Mouse (Mus musculus) gastrocnemius, adult 2 months (tissue): ENCODE results near the gene Fam136a. TPM values are rescaled to one million over a fixed set of nuclear protein-coding genes. Genes with fewer than 3 reads are reported as not detected.

ENCODE experiments used
- DNase-seq: peaks from one replicate; pipeline ENCODE4 v3.0.0; 2022
- H3K27ac ChIP-seq: fragments of 200-600 bp; 2 replicates; pipeline ENCODE4 v1.8.1; 2022; ENCODE audit warnings: mild to moderate bottlenecking
- H3K4me3 ChIP-seq: fragments of 200-600 bp; 2 replicates; pipeline ENCODE4 v1.8.1; 2022; ENCODE audit warnings: mild to moderate bottlenecking, moderate library complexity
- CTCF ChIP-seq: fragments of 200-600 bp; IDR thresholded peaks from 2 replicates; pipeline ENCODE4 v1.8.1; 2022; ENCODE audit warnings: antibody characterized with exemption, mild to moderate bottlenecking, moderate library complexity
- intact Hi-C: fragments of 180-260 bp; cut with DNase I; formaldehyde crosslinking; loops from one replicate; pipeline ENCODE4 v1.15.1; 2025
- total RNA-seq, 2 experiments: library from RNA; stranded (reverse); gene quantifications; 2 replicates each; pipeline ENCODE4 v1.2.3; 2021

Gene Fam136a
- total RNA-seq, 2 experiments from 2014 or later = 11.7 to 17.6 TPM

DNA sequence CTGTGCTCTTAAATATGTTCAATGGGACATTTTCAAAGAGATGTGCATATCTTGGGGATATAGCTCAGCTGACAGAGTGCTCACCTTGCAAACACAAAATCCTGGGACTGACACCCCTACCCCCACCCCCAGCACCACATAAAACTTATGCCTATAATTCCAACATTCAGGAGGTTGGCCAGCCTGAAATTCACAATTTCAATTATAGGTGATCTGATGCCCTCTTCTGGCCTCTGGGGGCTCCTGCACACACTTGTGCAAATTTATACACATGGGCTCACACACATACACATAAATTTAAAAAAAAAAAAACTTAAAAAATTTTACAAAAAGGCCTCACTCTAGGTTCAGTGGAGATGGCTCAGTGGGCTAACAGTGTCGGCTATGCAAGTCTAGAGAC lies 27.7 kb downstream of the Fam136a start:
- DNase-seq = no peak
- Histone ChIP-seq H3K4me3 (no peak overlapping the region), H3K27ac (no peak overlapping the region)
- intact Hi-C loops = no loop called here
- TF ChIP-seq CTCF = peak; percentile 24; the same call in 1 of the 2 replicates

DNA sequence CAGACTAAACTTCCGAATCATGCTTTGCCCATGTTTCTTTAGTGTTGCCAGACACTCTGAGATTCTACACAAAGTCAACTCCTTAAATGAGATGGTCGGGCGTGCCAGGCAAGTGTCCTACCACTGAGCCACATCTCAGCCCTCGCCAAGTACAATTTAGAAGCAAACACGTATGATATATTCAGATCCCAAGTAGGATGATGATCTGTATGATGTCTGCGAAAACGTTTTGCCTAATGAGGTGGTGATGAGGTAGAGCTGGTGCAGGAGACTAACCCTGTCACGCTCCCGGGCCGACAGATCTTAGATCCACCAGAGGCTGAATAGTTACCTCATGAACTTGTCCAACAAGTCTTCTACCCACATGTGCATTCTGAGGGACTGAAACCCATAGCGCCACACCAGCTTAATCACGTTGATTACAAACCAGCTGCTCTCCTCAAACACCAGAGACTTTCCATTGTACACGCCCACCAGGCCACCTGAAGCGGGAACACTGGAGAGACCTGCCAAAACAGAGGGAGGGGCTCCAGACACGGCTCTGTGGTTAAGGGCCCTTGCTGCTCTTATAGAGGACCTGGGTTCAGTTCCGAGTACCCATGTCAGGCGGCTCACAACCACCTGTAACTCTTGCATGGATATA lies 28.8 kb downstream of the Fam136a start:
- TF ChIP-seq CTCF = no peak
- DNase-seq = no peak
- intact Hi-C loops = no loop called here
- H3K4me3 ChIP-seq = no peak overlapping the region
- H3K27ac ChIP-seq = no peak overlapping the region

DNA sequence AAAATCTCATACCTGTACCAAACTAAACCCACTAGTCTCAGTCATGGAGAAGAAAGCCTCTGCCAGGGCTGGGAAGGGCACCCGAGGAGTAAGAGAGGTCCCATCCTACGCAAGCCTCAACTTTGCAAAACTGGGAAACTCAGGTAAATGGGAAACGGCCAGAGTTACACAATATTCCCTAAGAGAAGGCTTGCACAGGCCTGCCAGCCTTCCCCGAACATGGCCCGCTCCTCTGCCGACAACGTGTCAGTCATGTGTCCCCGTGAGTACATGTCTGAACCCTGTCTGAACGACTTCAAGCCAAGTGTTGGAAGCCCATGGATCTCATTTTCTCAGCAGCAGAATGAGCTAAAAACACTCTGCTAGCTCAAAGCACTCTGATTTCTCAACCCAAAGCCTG lies 29.6 kb downstream of the Fam136a start:
- H3K4me3 ChIP-seq = no peak overlapping the region; the same call in 1 of the 2 replicates
- intact Hi-C loops = no loop called here
- TF ChIP-seq CTCF = no peak
- DNase-seq = no peak
- 0 out of 2 replicates have a peak overlapping the region, but pooled peaks have one; percentile 16 for H3K27ac ChIP-seq

DNA sequence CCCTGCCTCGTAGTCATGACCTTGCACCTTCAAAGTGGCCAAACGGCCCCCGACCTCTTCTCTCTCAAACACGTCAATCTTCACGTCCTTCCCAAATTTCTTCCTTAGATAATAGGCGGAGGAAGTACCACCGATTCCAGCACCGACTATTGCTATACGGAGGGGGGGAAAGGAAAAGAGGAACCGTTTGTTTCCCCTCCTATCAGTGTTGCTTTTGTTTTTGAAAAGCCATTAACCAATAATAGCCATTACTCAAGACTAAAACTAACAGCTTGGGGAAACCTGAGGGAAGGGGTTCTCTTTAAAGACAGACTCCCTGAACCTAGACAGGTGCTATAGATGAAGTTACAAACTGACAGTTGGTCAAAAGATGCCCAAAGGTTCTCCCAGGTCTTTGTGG lies 30.5 kb downstream of the Fam136a start:
- peak overlapping the region; percentile 87 for H3K27ac ChIP-seq
- DNase-seq = no peak
- H3K4me3 ChIP-seq = peak overlapping the region; percentile 80
- intact Hi-C loops = no loop called here
- TF ChIP-seq CTCF = no peak

DNA sequence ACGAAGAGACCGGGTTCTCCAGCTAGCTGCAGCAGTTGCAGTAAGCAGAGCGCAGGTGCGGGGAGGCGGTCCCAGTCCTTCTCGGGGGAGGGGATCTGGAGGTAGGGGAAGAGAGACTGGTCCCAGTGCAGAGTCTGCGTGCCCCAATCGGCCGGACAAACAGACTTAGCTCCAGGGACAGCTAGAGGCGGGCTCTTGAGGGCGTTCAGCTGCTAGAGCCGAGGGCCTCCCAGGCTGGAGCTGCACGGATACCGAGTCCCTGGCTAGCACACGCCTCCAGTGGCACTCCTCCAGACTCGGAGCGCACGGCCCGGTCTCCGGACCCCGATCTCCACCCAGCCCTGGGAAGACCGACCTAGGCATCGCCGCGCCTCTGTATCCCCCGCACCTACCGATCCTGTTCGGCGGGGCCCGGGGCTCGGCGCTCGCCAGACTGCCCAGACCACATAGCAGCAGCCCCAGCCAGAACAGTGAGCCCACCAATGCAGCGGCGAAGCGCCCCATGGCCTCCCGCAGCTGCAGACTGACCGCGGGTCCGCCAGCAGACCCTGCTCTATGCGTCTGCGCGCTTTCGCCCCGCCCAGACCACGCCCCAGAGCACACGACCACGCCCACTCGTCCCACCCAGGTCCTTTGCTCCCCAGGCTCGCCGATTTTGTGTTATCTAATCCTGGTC lies 31.3 kb downstream of the Fam136a start, which contains the start of gene Pcyox1:
Pcyox1 (minus strand) TSS at position 574 of the 676 bp plus-strand sequence.
- peak; percentile 91 for DNase-seq
- intact Hi-C loops = no loop called here
- no peak for TF ChIP-seq CTCF

DNA sequence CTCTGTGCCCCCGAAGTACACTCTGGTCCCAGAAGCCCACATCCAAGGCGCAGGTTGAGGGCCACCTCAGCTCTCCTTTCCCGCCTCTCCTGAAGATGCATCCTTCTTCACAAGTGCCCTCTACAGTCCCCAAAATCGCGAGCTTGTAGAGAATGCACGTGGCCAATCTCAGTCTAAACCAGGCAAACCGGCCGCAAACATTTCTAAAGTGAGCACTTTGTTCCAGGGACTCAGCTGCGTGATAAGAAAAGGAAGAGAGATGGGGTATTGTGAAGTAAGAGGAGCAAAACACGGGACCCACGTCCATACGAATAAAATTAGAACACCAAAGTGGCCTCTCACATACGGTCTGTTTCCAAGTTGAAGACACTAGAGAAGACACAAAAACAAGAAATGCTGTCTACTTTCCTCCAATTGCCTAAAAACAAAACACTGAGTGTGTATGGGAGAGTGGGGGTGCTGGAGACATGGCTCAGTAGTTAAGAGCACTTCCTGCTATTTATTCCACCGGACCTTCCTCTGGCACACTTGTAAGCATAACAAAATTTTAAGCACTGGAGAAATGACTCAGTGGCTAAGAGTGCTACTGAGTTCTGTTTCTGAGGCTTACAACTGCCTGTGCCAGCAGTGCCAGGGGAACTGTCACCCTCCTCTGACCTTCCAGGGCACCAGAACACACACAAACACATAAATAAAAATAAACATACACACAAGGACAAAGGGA lies 32.0 kb downstream of the Fam136a start:
- TF ChIP-seq CTCF = no peak
- intact Hi-C loops = no loop called here
- H3K27ac ChIP-seq = peak overlapping the region; percentile 87
- peak overlapping the region; percentile 80 for H3K4me3 ChIP-seq
- DNase-seq = no peak

More for the DNA sequence above, 31.3 kb downstream of the Fam136a start, which contains the start of gene Pcyox1:
- Histone ChIP-seq H3K27ac (peak within 1 kb of the TSS; percentile 87), H3K4me3 (peak within 1 kb of the TSS; percentile 80)

DNA sequence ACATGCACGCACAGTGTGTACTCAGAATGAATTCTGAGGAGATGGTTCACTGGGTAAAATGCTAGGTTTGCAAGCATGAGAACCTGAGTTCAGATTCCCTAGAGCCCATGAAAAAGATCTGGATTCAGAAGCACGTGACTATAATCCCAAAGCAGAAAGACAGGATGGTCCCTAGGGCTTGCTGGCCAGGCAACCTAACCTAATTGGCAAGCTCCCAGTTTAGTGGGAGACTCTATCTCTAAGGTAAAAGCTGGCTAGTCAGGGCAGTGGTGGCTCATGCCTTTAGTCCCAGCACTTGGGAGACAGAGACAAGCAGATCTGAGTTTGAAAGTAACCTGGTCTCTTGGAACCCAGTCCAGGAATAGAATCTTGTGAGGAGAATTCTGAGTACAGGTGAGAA lies 33.5 kb downstream of the Fam136a start:
- Histone ChIP-seq H3K4me3 (no peak overlapping the region), H3K27ac (no peak overlapping the region)
- intact Hi-C loops = no loop called here
- no peak for TF ChIP-seq CTCF
- no peak for DNase-seq

DNA sequence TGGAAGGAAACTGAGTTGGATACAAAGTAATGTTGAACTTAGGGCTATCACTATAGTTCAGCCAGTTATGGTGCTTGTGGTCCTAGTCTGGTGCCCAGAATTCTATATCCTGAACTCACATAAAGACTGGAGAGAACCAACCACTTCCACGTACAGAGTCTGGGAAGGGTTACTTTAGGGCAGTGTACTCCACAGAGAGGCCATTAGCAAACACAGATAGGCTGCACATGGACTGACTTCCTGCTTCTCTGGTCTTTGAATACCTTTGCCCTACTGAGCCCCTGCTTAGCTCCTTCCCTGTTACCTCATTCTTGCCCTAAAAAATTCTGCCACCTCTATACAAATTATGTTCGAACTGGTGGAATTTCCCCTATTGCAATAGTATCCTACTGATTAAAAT lies 34.5 kb downstream of the Fam136a start:
- intact Hi-C loops = loop anchor here (5.0 kb wide), 1 partner anchor 258 kb away; no protein-coding TSS in a partner anchor
- no peak overlapping the region for H3K4me3 ChIP-seq
- TF ChIP-seq CTCF = no peak
- no peak for DNase-seq
- no peak overlapping the region for H3K27ac ChIP-seq

DNA sequence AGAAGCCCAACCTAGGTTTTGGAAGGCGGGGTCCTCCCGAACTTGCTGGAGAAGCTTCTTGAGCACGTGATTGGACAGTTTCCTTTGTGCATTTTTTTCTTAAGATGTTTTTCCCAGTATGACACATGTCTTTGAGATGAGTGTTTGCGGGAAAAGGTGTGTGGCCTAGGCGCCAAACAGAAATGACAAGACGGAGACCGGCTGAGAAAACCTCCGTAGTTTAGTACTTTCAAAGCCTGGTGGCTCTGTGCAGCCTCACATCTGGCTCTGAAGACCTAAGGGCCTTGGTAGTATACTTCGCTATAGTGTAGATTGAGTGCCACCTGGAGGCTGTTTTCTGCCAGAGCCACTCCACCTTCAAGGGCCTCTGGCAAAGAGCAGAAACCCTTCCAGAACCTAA lies 35.5 kb downstream of the Fam136a start:
- Histone ChIP-seq H3K4me3 (peak overlapping the region; percentile 59), H3K27ac (peak overlapping the region; percentile 48; the same call in 1 of the 2 replicates)
- peak; percentile 88 for TF ChIP-seq CTCF
- peak; percentile 79 for DNase-seq
- intact Hi-C loops = loop anchor here (1.0 to 5.0 kb wide), 2 partner anchors 36 to 259 kb away; partner anchors contain the start of gene Fam136a

DNA sequence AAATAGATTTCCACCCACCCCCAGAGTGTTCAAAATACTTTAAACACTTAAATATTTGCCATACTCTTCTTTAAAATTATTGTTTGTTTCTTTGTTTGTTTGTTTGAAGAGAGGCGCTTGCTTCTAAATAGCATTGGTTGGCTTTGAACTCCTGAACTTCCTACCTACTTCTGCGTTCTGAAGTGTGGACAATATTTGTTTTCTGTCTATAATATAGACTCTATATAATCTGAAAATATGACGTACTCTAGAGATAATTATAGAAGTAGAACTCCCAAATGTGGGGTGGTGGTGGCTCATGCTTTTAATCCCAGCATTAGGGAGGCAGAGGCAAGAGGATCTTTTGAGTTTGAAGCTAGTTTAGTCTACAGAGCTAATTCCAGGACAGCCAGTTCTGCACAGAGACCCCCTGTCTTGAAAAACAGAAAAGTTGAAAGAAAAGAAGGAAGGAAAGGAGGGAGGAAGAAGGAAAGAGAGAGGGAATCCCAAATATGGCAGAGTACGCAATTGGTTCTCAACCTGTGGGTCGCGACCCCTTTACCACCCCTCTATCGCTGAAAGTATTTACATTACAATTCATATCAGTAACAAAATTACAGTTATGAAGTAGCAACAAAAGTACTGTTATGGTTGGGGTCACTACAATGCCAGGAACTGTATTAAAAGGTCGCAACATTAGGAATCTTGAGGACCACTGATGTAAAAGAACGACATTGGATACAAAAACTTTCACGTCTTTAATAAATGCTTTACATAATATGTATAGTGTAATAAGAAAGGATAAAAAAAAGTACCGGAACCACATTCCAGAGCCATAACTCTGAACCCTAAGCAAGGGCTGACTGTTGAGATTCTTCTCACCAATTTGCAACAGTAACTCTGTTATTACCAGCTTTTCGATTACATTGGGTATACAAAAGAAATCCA lies 37.5 kb downstream of the Fam136a start:
- H3K27ac ChIP-seq = peak overlapping the region; percentile 95
- intact Hi-C loops = loop anchor here (5.0 kb wide), 1 partner anchor 261 kb away; no protein-coding TSS in a partner anchor
- no peak for DNase-seq
- peak overlapping the region; percentile 81 for H3K4me3 ChIP-seq
- no peak for TF ChIP-seq CTCF

DNA sequence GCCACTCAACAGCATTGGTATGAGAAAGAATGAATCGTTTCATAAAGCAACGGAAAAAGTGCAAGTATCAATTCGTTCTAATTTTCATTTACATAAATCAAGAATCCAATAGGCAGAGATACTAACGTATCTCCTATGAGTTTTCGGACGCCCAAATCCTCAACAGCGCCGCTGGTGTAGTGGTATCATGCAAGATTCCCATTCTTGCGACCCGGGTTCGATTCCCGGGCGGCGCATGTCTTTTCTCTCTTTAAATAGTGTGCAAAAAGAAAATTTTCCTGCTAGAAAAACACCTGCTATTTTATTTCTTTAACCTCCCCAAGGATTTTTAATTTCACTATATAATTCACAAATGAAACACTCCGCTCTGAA lies 38.3 kb downstream of the Fam136a start:
- peak overlapping the region; percentile 95 for H3K27ac ChIP-seq
- intact Hi-C loops = loop anchor here (5.0 kb wide), 1 partner anchor 261 kb away; no protein-coding TSS in a partner anchor

More for the DNA sequence above, 38.3 kb downstream of the Fam136a start:
- peak overlapping the region; percentile 81 for H3K4me3 ChIP-seq
- DNase-seq = no peak
- peak; percentile 8; the same call in 1 of the 2 replicates for TF ChIP-seq CTCF
